Mouse (Mus musculus) CH12.LX (cell line): ENCODE data around the gene Capn3. TPM values are rescaled to one million over a fixed set of nuclear protein-coding genes. Genes with fewer than 3 reads are reported as not detected.

Source experiments
- DNase-seq: peaks from one replicate; pipeline ENCODE4 v3.0.0-alpha.2; 2013; ENCODE audit errors: extremely low read depth
- H3K27ac ChIP-seq: 2 replicates; pipeline ENCODE4 v1.5.1; 2012; ENCODE audit warnings: low read depth, mild to moderate bottlenecking, control low read depth, moderate library complexity; ENCODE audit not compliant: insufficient read depth
- H3K27me3 ChIP-seq: replicated peaks from 2 replicates; pipeline ENCODE3; 2012; ENCODE audit warnings: inconsistent platforms
- H3K36me3 ChIP-seq, 2 experiments: replicated peaks in 1 of 2; 2 replicates each; pipeline versions ENCODE3 to v1.6.1; 2012; ENCODE audit warnings: inconsistent platforms in 1 of 2, low read length in 1 of 2, mild to moderate bottlenecking in 1 of 2, mixed read lengths in 1 of 2, moderate library complexity in 1 of 2; ENCODE audit not compliant: control insufficient read depth in 1 of 2, insufficient read depth in 1 of 2
- H3K4me1 ChIP-seq, 2 experiments: 2 replicates each; pipeline ENCODE4 v1.6.1; 2012; ENCODE audit warnings: inconsistent platforms in 1 of 2, moderate library complexity in 1 of 2; ENCODE audit not compliant: insufficient read depth in 2 of 2, control insufficient read depth in 1 of 2
- H3K4me2 ChIP-seq: 2 replicates; pipeline ENCODE4 v1.6.1; 2012; ENCODE audit warnings: low read depth, mild to moderate bottlenecking, control low read depth; ENCODE audit not compliant: poor library complexity, insufficient read depth, severe bottlenecking
- H3K4me3 ChIP-seq, 3 experiments: fragments of 150-350 bp in 1 of 3; sonication (generic) in 1 of 3; replicated peaks in 1 of 3; 2 replicates each; pipeline versions ENCODE3 to v1.5.1; 2011 to 2012; ENCODE audit warnings: low read depth in 2 of 3, low read length in 2 of 3, mild to moderate bottlenecking in 2 of 3, moderate library complexity in 2 of 3, control low read depth in 1 of 3, improper control_type of control experiment in 1 of 3, inconsistent platforms in 1 of 3, mixed read lengths in 1 of 3; ENCODE audit not compliant: poor library complexity in 1 of 3
- H3K79me2 ChIP-seq: replicated peaks from 2 replicates; pipeline ENCODE4 v1.6.1; 2012; ENCODE audit warnings: mild to moderate bottlenecking, moderate library complexity; ENCODE audit not compliant: control insufficient read depth, poor library complexity, insufficient read depth, severe bottlenecking; ENCODE audit errors: extremely low read depth
- H3K9ac ChIP-seq: 2 replicates; pipeline ENCODE4 v1.6.1; 2012; ENCODE audit warnings: low read depth, mild to moderate bottlenecking, control low read depth, moderate library complexity; ENCODE audit not compliant: insufficient read depth
- H3K9me3 ChIP-seq: replicated peaks from 2 replicates; pipeline ENCODE3; 2012; ENCODE audit warnings: low read length, inconsistent platforms, mixed read lengths
- CTCF ChIP-seq, 2 experiments: IDR thresholded peaks in 1 of 2; conservative IDR thresholded peaks in 1 of 2; 2 replicates each; pipeline ENCODE4 v1.5.1; 2011 to 2012; ENCODE audit warnings: low read depth in 2 of 2, low read length in 2 of 2, improper control_type of control experiment in 1 of 2, inconsistent platforms in 1 of 2, mild to moderate bottlenecking in 1 of 2, moderate library complexity in 1 of 2
- ETS1 ChIP-seq: conservative IDR thresholded peaks from 2 replicates; pipeline ENCODE4 v1.6.1; 2012; ENCODE audit warnings: low read depth, mild to moderate bottlenecking, inconsistent platforms, low read length, improper control_type of control experiment, moderate library complexity
- IRF4 ChIP-seq: IDR thresholded peaks from 2 replicates; pipeline ENCODE4 v1.6.1; 2014; ENCODE audit warnings: low read depth, mild to moderate bottlenecking, inconsistent platforms, low read length, improper control_type of control experiment
- JUN ChIP-seq: IDR thresholded peaks from 2 replicates; pipeline ENCODE4 v1.6.1; 2011; ENCODE audit warnings: low read depth, mild to moderate bottlenecking, low read length, improper control_type of control experiment, moderate library complexity; ENCODE audit not compliant: insufficient read depth
- JUND ChIP-seq: conservative IDR thresholded peaks from 2 replicates; pipeline ENCODE4 v1.6.1; 2011; ENCODE audit warnings: low read depth, low read length, improper control_type of control experiment
- KAT2A ChIP-seq: IDR thresholded peaks from 2 replicates; pipeline ENCODE4 v1.6.1; 2012; ENCODE audit warnings: low read length, improper control_type of control experiment, inconsistent platforms; ENCODE audit not compliant: insufficient replicate concordance
- MAFK ChIP-seq: IDR thresholded peaks from 2 replicates; pipeline ENCODE4 v1.6.1; 2011; ENCODE audit warnings: low read length, improper control_type of control experiment; ENCODE audit not compliant: insufficient replicate concordance
- MAX ChIP-seq: IDR thresholded peaks from 2 replicates; pipeline ENCODE4 v1.6.1; 2011; ENCODE audit warnings: low read length, improper control_type of control experiment
- MEF2A ChIP-seq: IDR thresholded peaks from 2 replicates; pipeline ENCODE4 v1.6.1; 2014; ENCODE audit warnings: low read depth, mild to moderate bottlenecking, inconsistent platforms, low read length, improper control_type of control experiment, borderline replicate concordance
- NRF1 ChIP-seq: IDR thresholded peaks from 2 replicates; pipeline ENCODE4 v1.6.1; 2014; ENCODE audit warnings: low read depth, mild to moderate bottlenecking, inconsistent platforms, low read length, improper control_type of control experiment, moderate library complexity
- RAD21 ChIP-seq: IDR thresholded peaks from 2 replicates; pipeline ENCODE4 v1.6.1; 2011; ENCODE audit warnings: low read depth, mild to moderate bottlenecking, low read length, improper control_type of control experiment, moderate library complexity
- RCOR1 ChIP-seq: conservative IDR thresholded peaks from 2 replicates; pipeline ENCODE4 v1.6.1; 2012; ENCODE audit warnings: low read depth, mild to moderate bottlenecking, inconsistent platforms, low read length, improper control_type of control experiment
- SMC3 ChIP-seq: IDR thresholded peaks from 2 replicates; pipeline ENCODE4 v1.6.1; 2011; ENCODE audit warnings: low read depth, low read length, improper control_type of control experiment
- TBP ChIP-seq: conservative IDR thresholded peaks from 2 replicates; pipeline ENCODE4 v1.6.1; 2011; ENCODE audit warnings: low read depth, low read length, improper control_type of control experiment
- TCF12 ChIP-seq: IDR thresholded peaks from 2 replicates; pipeline ENCODE4 v1.6.1; 2014; ENCODE audit warnings: low read depth, mild to moderate bottlenecking, inconsistent platforms, low read length, improper control_type of control experiment
- USF1 ChIP-seq: IDR thresholded peaks from 2 replicates; pipeline ENCODE4 v1.6.1; 2014; ENCODE audit warnings: low read depth, mild to moderate bottlenecking, inconsistent platforms, low read length, improper control_type of control experiment
- ZC3H11A ChIP-seq: IDR thresholded peaks from 2 replicates; pipeline ENCODE4 v1.6.1; 2012; ENCODE audit warnings: low read depth, mild to moderate bottlenecking, inconsistent platforms, low read length, improper control_type of control experiment
- ZMIZ1 ChIP-seq: IDR thresholded peaks from 2 replicates; pipeline ENCODE4 v1.6.1; 2012; ENCODE audit warnings: low read depth, mild to moderate bottlenecking, inconsistent platforms, low read length, improper control_type of control experiment
- ZNF384 ChIP-seq: IDR thresholded peaks from 2 replicates; pipeline ENCODE4 v1.6.1; 2012; ENCODE audit warnings: low read depth, low read length, improper control_type of control experiment, inconsistent platforms
- dilution Hi-C: fragments of 300-500 bp; cut with MboI; formaldehyde crosslinking; loops from 2 replicates; pipeline ENCODE4 v1.14.3; 2020; ENCODE audit warnings: low sequenced_read_pairs; ENCODE audit not compliant: extremely low pct_unique_long_range_greater_than_20kb, extremely low pct_ligation_motif_present
- in situ Hi-C: fragments of 300-500 bp; cut with MboI; formaldehyde crosslinking; loops from 3 replicates; pipeline ENCODE4 v1.14.3; 2019; ENCODE audit warnings: low sequenced_read_pairs, low pct_ligation_motif_present, low pct_unique_long_range_greater_than_20kb, mixed read lengths
- polyA plus RNA-seq: library from polyadenylated mRNA; unstranded; fragments of >175 nt; gene quantifications from 2 replicates; pipeline ENCODE4 v1.2.1, GENCODE M21; 2012; ENCODE audit warnings: low read depth; ENCODE audit not compliant: insufficient read length
- total RNA-seq, 2 experiments: library from RNA; depleted of rRNA; stranded (reverse); fragments of 300-350 nt in 1 of 2; fragments of >200 nt in 1 of 2; gene quantifications; 2 replicates each; pipeline ENCODE4 v1.2.3; 2012 to 2014

Capn3 gene
- total and polyA plus RNA-seq, 3 experiments, result 3.2 to 7.4 (median 7.2) TPM

GRCm38 (mm10) chr2:120529531-120529930, 73.7 kb downstream of the Capn3 start:
- no peak for DNase-seq
- in situ Hi-C loops (no loop called here), dilution Hi-C loops (no loop called here)
- H3K9me3 ChIP-seq, result no peaks in the 10 kb centered on the region
- H3K9ac ChIP-seq, result no peak overlapping the region
- no peak overlapping the region for H3K4me3 ChIP-seq
- H3K4me2 ChIP-seq, result no peak overlapping the region
- H3K27ac ChIP-seq, result no peak overlapping the region
- peaks cover 77 to 94% of the 10 kb centered on the region in 2 experiments for H3K36me3 ChIP-seq
- H3K79me2 ChIP-seq, result peaks cover 11% of the 10 kb centered on the region
- TF ChIP-seq CTCF (conservative IDR thresholded peaks at IDR 0.05 in 1 of 2, IDR thresholded peaks at IDR 0.05 in 1 of 2; ENCODE audit: low read depth in 2 of 2, low read length in 2 of 2), result peak in 1 of 2 experiments; percentile 39; a peak in 1 of 4 replicates
- peak; percentile 33 for TF ChIP-seq RAD21
- TF ChIP-seq NRF1, result no peak
- TF ChIP-seq MEF2A, result no peak
- TF ChIP-seq TBP, result no peak
- TF ChIP-seq ZNF384, result peak; percentile 64
- peaks cover 4 to 29% of the 10 kb centered on the region in 2 experiments; a peak in 3 of 4 replicates for H3K4me1 ChIP-seq
- H3K27me3 ChIP-seq, result no peaks in the 10 kb centered on the region

GRCm38 (mm10) chr2:120531223-120531622, 75.4 kb downstream of the Capn3 start:
- dilution Hi-C loops, result no loop called here
- Histone ChIP-seq H3K27ac (peak overlapping the region; percentile 46), H3K27me3 (no peaks in the 10 kb centered on the region), H3K4me2 (no peak overlapping the region)
- DNase-seq, result peak; percentile 49
- no peak for TF ChIP-seq RCOR1
- no peak for TF ChIP-seq IRF4
- no peak for TF ChIP-seq CTCF (conservative IDR thresholded peaks at IDR 0.05 in 1 of 2, IDR thresholded peaks at IDR 0.05 in 1 of 2; ENCODE audit: low read depth in 2 of 2, low read length in 2 of 2)
- TF ChIP-seq TBP, result no peak
- no peak for TF ChIP-seq USF1
- TF ChIP-seq SMC3, result no peak
- no peak for TF ChIP-seq MAFK
- no peak for TF ChIP-seq KAT2A
- TF ChIP-seq ZMIZ1, result no peak
- no peak for TF ChIP-seq JUN
- TF ChIP-seq JUND, result no peak
- 0 out of 2 replicates have a peak, but pooled peaks have one; percentile 11 for TF ChIP-seq ETS1
- peak; percentile 49; the same call in 1 of the 2 replicates for TF ChIP-seq MEF2A
- no peak for TF ChIP-seq MAX
- no peak for TF ChIP-seq ZNF384
- no peak for TF ChIP-seq ZC3H11A
- no peak for TF ChIP-seq TCF12
- TF ChIP-seq, all 38 proteins: peak for 2
- Histone ChIP-seq H3K79me2 (peaks cover 15% of the 10 kb centered on the region), H3K9ac (no peak overlapping the region), H3K4me1 (peaks cover 4 to 29% of the 10 kb centered on the region in 2 experiments; a peak in 3 of 4 replicates), H3K4me3 (no peak overlapping the region), H3K9me3 (no peaks in the 10 kb centered on the region), H3K36me3 (peaks cover 80 to 94% of the 10 kb centered on the region in 2 experiments)
- in situ Hi-C loops, result no loop called here
